Mouse (Mus musculus) 3T3-L1 (cell line): Measurements from ENCODE around the gene Kdm2b.

Source experiments
- DNase-seq: peaks from one replicate; pipeline ENCODE4 v3.0.0-alpha.2; 2015; ENCODE audit warnings: low read depth, low spot score

Gene Kdm2b

DNA sequence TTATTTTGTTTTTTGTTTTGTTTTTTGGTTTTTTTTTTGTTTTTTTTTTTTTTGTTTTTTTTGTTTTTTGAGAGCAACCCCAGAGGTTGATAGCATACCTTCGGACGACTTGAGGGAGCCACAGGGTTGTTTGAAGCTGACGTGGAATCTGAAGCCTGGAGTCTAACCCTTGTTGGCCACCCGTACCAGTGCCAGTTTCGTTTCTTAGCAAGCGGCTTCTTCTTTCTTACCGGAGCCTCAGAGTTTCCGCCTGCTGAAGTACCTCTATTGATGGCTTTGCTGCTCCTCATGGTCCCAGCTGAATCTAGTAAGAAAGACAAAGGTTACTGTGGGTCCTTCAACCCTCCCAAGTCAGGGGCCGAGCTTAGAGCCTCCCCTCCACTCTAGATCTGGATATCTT is 22.1 kb upstream of the Kdm2b start:
- no peak for DNase-seq

DNA sequence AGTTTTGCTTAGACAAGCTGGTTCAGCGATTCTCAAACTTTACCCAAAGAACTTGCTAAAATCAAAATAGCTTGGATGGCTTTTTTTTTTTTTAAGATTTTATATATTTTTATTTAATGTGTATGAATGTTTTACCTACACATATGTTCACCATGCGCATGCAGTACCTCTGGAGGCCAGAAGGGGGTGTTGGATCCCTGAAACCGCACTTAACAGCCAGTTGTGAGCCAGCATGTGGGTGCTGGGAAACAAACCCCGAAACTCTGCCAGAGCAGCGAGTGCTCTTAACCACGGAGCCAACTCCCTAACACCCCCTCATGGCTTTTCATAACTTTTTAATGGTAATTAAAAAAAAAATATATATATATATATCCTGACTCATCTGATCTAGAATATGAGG is 21.2 kb upstream of the Kdm2b start:
- no peak for DNase-seq

DNA sequence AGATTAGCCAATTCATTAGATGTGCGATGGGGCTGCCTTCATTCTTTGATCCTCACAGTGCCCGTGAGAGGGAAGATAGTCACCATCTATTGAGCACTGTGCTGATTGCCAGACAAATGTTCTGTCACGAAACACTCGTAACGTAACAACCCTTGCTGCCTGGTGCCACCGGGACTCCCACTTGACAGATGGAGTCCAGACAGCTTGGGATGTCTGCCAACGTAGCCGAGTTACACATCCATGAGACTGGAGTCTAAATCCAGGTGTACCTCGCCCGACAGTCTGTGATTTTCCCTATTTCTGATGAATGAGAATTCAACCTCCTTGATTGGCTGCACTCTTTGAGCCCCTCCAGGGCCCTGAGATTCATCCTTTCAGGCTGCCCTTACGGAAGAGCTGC is 20.2 kb upstream of the Kdm2b start:
- DNase-seq: no peak

DNA sequence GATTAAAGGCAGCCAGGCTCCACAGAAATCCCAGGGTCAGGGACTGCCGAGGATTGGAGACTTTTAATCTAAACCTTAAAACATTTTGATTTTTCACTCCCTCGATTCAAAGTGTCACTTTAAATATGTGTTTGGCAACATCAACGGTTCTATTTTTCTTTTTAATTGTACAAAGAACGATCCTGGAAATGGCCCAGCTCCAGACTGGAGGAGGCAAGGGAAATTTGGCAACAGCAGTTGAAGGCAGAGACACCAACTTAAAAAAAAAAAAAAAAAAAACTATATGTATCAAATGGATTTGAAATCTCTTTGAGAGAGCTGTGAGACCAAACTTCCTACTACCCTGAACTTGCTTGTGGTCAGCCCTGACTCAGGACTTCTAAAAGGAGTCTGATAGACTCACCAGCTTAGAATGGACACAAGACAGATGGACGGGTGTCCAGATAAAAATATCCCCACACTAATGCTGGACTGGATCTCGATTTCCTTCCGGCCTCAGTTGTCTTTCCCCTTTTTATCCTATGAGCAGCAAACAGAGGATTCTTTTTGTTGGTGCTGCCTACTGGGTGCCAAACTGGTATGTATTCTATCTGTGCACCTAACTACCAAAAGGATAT is 19.4 kb upstream of the Kdm2b start:
- DNase-seq: no peak

DNA sequence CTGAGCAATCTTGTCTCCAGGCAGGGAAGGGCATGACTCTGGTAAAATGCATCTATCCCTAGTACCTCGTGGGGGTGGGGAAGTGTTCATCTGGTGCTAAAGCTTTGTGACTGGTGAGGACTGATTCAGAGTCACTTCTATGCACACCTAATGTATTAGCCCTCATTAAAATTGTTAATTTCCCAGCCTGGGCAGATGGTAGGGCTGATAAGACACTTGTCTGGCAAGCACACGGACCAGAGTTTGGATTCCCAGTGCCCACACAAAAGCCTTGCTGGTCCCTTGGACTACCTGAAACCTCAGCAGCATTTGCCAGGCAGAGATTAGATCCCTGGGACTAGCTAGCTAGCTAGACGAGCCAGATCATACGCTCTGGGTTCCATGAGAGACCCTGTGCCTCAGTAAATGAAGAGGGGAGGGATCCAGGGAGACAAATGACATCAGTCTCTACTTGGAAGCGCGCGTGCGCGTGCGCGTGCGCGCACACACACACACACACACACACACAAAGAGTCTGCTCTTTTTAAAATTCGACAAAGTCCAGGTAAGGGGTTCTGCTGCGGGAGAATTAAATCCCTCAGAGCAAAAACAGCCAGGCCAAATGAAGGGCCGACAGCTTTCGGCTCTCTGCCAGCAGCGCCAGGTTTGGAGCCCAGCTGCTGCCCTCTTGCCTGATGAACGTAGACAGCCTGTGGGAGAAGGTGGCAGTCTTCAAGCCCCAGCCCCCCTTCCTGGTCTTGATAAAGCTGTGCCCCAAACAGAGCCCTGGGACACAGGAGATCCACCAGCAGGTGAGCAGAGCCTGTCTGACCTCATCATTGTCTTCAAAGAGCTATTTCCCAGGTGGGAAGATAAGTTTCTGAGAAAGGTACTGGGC is 16.3 kb upstream of the Kdm2b start:
- DNase-seq: no peak

DNA sequence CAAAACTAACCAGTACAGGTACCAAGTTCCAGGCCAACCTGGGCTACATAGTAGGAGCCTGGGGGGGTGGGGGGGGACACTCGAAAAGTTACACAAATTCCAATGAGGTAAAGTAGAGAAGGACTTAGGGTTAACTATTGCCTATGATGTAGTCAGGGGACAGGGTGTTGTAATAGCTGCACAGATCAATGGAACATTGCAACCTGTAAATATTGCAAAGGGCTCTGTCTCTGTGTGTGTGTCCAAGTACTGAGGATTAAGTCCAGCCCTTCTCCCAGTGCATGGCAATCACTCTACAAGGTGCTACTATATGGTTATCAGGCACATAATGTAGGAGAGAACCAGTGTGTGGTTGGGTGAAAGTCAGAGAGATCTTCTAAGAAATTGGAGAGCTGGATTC is 11.3 kb upstream of the Kdm2b start:
- DNase-seq: no peak

DNA sequence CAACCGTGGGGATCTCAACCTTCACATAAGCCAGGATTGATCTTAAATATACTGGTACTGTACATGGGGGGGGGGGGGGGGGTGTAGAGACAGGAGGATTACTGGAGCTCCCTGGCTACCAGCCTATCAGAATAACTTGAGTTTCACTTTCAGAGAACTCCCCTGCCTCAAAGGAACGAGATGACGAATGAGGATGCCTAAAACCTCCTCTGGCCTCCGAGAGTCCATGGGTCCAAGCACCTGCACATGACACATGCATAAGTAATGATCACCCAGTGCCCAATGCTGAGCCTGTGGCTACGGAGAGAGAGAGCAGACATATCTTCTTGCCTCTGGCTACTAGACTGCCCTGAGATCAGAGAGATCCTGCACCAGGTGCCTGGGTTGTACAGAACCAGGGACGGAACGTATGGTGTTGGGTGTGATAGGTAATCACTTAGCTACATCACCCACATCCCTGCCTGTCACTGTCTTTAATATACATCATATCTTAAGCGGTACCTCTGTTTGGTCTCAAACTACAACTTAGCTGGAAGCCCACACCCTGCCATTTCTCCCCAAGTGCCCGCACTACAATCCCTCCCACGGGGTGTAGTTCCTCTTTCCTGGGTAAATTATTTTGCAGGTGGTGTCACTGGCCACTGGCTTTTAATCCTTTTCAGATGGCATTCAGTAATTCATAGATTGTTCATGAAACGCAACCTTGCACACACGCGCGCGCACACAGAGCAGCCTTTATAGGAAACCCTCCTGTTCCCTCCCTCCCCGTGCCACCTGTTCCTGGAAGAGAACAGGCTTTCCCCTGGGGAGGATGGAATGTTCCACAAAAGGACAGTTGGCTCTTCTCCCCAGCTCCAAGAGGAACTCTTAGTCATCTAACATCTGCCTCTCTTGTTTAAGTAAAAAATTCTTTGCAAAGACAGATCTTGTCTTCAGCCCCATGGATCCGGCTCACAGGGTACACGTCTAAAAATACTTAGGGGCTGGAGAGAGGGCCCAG is 7.9 kb upstream of the Kdm2b start:
- no peak for DNase-seq

DNA sequence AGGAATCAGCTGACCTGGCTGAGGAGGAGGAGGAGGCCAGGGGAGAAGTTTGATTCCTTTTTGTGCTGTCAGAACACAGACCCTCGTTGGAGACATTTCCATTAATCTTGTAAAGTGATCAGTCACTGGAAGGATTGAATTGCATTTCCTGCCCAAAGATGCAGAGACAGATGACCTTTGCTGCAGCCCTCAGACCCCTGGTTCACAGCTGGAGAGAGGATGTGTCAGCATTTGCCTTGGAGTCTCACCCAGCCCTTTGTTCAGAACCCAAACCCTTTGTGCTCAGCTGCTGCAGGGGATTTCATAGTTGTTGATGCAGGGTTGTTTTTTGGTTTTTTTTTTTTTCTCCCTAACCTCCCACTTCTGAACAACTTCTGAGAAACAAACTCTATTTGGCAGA is 5.3 kb upstream of the Kdm2b start:
- no peak for DNase-seq

DNA sequence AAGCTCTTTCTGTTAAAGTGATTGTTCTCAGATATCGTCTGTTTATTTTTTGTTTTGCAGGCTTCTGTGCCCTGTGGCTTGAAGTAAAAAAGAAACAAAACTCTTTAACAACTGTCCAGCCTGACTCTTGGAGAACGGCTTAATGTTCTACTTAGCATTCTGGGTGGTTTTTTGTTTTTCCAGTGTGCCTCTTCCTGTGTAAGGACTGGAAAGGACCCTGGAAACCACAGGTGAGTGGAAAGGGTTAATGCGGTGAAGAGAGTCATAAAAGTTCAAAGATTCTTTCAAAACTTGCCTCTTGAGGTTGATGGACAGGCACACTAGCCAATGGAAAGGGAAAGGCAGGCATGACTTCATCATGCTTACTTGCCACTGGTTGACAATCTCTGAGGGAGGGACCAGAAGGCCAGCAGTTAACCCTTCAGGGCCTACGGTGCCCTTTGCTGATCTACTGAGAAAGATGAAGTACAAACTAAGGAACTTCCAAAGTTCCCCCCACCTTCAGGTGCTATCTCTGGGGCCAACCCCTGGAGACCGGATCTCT is 4.8 kb upstream of the Kdm2b start:
- DNase-seq: peak; percentile 86

DNA sequence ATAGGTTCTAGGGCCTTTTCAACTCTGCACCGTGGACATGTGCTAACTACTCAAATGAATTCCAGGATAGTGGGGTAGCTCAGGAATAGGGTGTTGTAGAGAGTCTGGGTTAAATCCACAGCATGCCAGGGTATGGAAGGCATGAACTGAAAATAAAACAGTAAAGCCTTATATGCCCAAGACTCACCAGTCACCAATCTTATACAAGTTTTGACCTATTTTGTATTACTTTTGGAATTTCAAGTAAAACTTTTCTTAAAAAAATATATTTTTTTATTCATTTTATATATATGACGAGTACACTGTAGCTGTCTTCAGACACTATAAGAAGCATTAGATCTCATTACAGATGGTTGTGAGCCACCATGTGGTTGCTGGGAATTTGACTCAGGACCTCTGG is 4.2 kb upstream of the Kdm2b start:
- no peak for DNase-seq

DNA sequence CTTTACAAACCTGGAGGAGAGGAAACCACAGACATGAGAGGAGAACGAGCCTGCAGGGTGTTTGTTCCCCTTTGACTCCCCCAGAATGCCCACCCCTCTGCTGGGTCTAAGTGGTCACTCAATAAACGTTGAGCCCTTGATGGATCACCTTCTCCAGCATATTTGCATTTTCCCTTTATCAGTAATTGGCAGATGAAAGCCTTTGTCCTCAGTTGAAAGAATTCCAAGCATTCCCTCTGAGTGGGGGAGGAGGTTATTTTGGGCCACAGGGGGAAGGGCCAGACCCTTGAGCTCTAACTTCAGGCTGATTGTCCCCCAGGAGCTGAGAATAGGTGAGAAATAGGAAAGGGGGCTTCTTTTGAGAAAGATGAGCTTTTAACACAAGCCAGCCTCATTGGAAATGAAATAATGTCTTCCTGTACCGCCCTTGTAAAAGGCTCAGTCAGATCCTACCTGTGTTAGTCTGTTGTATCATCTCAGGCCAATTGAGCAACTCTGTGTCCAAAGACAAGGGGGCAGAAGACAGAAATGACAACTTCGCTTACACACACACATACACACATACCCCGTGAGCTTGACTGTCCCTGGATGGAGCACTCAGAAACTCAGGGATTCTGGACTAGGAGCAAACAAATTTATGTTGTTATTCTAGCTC is 1.9 kb upstream of the Kdm2b start:
- no peak for DNase-seq

DNA sequence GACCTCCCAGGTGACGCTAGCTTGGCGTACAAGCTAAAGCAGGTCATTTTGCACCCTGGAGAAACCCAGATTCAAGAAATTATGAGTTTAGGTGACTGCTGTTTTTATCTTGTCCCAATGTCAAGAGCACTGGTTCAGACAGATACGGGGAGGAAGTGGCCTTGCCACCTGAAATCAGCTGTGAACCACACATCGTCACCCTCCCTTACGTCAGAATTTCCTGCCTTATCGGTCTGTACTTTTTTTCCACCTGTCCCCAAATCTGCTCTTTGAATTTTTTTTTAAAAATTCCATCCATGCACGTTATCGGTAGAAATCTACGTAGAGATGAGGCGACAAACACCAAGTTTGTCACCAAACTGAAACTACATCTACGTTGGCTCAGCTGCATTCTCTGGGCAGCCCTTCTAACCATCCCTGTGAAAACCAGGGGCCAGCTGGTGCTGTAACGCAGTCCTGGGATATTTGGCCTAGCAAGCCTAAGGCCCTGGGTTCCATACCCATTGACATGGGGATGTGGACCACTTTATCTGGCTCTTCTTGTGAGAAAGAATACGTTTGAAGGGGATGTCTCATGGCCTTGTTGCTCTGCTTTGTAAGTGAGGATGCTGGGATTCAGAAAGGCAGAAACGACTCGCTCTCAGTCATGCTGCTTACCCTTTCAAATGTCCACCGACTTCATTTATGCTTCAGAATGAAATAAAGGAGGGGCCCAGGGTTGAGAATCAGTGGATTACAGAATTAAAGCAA is 963 bp upstream of the Kdm2b start:
- DNase-seq: no peak

DNA sequence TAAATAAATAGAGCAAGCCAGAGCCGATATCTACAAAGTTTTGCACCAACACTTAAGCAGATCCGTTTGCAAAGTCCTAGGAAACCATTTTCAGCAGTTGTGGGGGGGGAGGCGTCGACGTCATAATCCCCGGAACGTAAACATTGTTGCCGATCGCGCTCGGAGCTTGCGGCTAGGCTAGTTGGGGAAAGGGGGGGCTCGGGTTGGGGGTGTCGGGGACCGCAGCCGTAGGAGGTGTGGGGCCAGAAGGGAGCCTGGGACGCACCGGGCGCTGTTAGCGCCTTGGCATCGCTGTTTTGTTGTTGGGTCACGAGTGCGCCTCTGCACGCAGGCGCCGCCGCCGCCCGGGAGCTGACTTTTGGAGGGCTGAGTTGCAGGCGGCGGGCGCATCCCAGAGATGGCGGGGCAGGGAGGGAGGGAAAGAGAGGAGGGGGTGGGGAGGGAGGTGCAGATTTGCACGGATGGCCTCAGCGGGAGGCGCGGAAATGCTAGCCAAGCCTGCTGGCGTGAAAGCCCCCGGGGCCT is 560 bp downstream of the Kdm2b start:
- DNase-seq: peak; percentile 70

DNA sequence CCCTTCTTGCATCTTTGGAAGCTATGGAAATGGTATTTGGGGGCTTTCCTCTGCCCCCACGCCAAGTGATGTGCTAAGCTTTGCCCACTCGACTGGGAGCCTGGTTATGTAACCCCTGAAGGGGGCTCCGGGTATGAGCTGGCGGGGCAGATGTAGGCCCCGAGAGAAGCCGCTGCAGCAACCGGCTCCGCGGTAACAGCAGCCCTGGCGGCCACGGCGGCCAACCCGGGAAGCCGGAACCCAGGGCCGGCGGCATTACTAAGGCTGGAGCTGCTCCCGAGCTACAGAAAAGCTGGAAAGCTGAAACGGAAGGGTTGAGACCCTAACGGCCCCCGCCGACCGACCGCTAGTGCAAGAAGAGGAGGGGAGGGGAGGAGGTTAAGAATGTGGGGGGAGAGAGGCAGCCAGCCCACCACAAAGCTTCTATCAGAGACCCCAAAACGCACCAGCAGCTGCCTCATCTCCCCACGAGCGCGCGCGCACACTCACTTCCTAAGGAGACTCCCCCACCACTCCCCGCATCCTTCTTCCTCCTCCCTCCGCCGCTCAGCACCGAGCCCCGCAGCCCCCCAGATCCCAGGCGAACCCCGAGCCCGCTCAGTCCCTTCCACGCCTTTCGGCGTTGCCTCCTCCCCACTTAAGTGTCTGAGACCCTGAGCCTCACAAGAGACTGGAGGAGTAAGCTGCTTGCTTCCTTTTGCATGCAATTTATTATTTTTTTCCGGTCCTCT is 1.4 kb downstream of the Kdm2b start:
- peak; percentile 39 for DNase-seq

DNA sequence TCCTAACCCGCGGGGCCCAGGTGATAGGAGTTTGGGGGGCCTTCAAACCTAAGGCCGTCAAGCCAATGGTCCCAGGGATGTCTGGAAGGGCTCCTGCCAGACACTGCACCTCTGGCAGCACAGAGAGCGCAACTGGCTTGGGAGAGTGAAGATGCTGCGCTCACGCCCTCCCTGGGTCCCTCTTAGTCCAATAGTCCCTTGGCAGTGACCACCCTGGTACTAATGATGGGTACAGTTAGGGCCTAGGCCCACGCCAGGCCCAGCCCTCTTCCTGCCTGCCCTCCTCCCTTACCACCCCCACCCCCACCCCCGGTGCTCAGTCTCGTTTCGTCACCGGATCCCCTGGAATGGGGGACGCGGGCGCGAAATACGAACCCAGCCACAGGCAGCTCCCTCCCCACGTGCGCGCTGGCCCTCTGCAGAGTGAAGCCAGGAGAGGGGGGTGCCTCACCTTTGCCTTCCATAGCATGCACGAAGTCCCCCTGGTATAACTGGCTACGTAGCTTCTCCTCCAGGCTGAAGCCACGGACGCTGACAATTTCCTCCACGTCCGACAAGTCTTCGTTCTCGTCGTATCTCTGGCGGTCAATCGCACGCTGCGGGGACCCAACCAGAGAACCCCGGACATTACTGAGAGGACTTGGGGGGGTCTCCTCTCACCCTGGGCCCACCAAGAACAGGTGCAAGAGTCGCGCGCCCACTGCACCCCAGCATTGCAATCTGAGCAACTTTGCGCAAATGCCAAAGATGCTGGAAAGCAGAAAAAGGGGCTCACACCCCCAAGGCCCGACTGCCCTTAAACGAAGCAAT is 2.2 kb downstream of the Kdm2b start:
- no peak for DNase-seq

DNA sequence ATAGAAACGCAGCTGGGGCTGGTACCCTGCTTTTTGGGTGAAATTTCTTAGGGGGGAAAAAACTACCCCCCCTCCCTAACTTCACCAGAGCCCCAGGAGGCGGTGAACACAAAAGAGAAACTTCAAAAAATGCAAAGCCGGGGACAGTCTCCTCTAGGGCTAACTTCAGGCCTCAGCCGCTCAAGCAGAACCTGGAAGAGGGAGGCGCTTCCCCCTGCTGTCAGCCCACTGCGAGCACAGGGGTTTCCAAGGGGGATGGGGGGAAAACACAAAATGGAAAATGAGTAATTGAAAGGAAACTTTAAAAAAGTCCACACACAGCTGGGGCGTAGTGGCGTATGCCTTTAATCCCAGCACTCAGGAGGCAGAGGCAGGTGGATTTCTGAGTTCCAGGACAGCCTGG is 3.5 kb downstream of the Kdm2b start:
- no peak for DNase-seq

DNA sequence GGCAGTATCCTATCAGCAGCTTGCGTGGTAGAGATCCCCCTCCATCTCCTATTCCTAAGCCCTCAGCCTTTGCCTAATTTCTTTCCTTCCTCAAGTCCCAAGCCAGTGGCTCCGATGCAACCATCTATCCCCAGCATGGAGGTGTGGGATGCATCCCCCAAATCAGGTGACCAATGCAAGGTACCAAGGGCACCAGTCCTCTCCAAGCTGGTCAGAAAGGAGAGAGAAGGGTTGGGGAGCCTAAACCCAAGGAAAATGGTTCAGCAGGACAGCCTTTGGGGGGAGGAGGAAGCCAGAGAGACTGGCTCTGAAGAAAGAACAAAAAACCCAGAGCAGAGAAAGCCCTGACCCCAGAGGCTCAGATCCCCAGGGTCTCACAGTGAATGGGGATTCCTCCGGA is 4.3 kb downstream of the Kdm2b start:
- DNase-seq: no peak

DNA sequence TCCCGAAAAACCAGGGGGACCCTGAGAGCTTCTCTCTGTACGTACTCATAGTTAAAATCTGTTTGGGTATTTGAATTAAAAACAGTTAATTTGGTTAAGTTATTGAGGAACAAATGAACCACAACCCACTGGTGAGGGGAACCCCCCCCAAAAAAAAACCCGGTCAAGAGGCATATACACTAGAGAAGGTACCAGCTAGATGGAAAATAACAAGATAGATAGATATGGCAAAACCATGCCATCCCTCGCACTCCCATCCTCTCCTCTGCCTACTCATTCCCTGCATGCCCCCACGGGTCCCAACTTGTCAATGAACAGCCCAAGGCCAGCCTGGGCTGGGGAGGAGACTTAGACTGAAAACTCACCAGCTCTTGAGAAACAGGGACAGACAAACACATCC is 5.1 kb downstream of the Kdm2b start:
- DNase-seq: no peak

DNA sequence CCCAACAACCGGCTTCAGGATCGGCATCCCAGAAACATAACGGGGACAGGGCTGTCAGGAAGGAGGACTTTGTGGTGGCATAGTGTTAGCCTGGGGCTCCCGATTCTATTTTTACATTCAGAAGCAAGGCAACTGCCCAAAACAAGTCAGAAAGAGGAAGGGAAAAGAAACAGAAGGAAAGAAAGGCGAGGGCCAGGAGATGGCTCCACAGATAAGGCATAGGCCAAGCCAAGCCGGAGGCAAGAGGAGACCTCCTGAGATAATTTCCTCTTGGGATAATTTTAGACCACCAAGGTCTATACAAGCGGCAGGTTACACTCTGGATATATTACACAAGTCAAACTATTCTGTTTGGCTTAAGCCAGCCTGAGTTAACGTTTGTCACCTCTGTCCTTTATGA is 10.7 kb downstream of the Kdm2b start:
- DNase-seq: no peak
